Mouse (Mus musculus): ENCODE measurements around the gene Wipi2.

Gene Wipi2

GRCm38 (mm10) chr5:142627398-142627797, at the start of gene Wipi2:
TSS of gene Wipi2 (plus strand) at chr5:142627698.
- DNase-seq (ENCODE audit: low spot score) = no peak

GRCm38 (mm10) chr5:142578192-142578591, 49.3 kb upstream of the Wipi2 start:
- no peak for DNase-seq (ENCODE audit: low spot score)

- peak; percentile 75 for DNase-seq (ENCODE audit: low spot score)
These were observed 46.0 kb upstream of the Wipi2 start for GRCm38 (mm10) chr5:142581517-142581916.

GRCm38 (mm10) chr5:142583616-142584126, 43.8 kb upstream of the Wipi2 start:
- no peak for DNase-seq (ENCODE audit: low spot score)

GRCm38 (mm10) chr5:142590953-142591616, 36.4 kb upstream of the Wipi2 start:
- no peak for DNase-seq (ENCODE audit: low spot score)

- no peak for DNase-seq (ENCODE audit: low spot score)
These were observed 31.8 kb upstream of the Wipi2 start for GRCm38 (mm10) chr5:142595698-142596097.

- DNase-seq (ENCODE audit: low spot score) = no peak
These were observed 30.8 kb upstream of the Wipi2 start for GRCm38 (mm10) chr5:142596723-142597122.

- no peak for DNase-seq (ENCODE audit: low spot score)
These were observed 29.7 kb upstream of the Wipi2 start for GRCm38 (mm10) chr5:142597648-142598390.

GRCm38 (mm10) chr5:142604379-142604778, 23.1 kb upstream of the Wipi2 start:
- no peak for DNase-seq (ENCODE audit: low spot score)

GRCm38 (mm10) chr5:142605288-142605687, 22.2 kb upstream of the Wipi2 start:
- no peak for DNase-seq (ENCODE audit: low spot score)

GRCm38 (mm10) chr5:142608259-142608988, 19.1 kb upstream of the Wipi2 start, which contains the start of gene Mmd2:
TSS of gene Mmd2 (minus strand) at chr5:142608800.
- peak; percentile 74 for DNase-seq (ENCODE audit: low spot score)

- no peak for DNase-seq (ENCODE audit: low spot score)
These were observed 18.5 kb upstream of the Wipi2 start for GRCm38 (mm10) chr5:142608989-142609325.

- DNase-seq (ENCODE audit: low spot score) = no peak
These were observed 17.1 kb upstream of the Wipi2 start for GRCm38 (mm10) chr5:142610362-142610761.

- DNase-seq (ENCODE audit: low spot score) = no peak
These were observed 13.0 kb upstream of the Wipi2 start for GRCm38 (mm10) chr5:142614513-142614912.

- no peak for DNase-seq (ENCODE audit: low spot score)
These were observed 11.9 kb upstream of the Wipi2 start for GRCm38 (mm10) chr5:142615638-142616037.

GRCm38 (mm10) chr5:142616326-142616725, 11.2 kb upstream of the Wipi2 start:
- no peak for DNase-seq (ENCODE audit: low spot score)

GRCm38 (mm10) chr5:142619866-142620265, 7.6 kb upstream of the Wipi2 start:
- DNase-seq (ENCODE audit: low spot score) = peak; percentile 78

- DNase-seq (ENCODE audit: low spot score) = no peak
These were observed 6.1 kb upstream of the Wipi2 start for GRCm38 (mm10) chr5:142621421-142621820.

GRCm38 (mm10) chr5:142622134-142622533, 5.4 kb upstream of the Wipi2 start:
- no peak for DNase-seq (ENCODE audit: low spot score)

- DNase-seq (ENCODE audit: low spot score) = no peak
These were observed 4.4 kb upstream of the Wipi2 start for GRCm38 (mm10) chr5:142623080-142623479.

- DNase-seq (ENCODE audit: low spot score) = peak; percentile 98
These were observed 1.5 kb downstream of the Wipi2 start for GRCm38 (mm10) chr5:142628726-142629662.

- DNase-seq (ENCODE audit: low spot score) = no peak
These were observed 2.1 kb downstream of the Wipi2 start for GRCm38 (mm10) chr5:142629663-142630025.
